Mouse (Mus musculus) kidney, embryonic 16.5 days (tissue): ENCODE results near the gene Bicra. TPM values are rescaled to one million over a fixed set of nuclear protein-coding genes. Genes with fewer than 3 reads are reported as not detected.

Experiments used
- ATAC-seq: fragments of 200-750 bp; cut with Nextera tagmentation; 2 replicates; pipeline ENCODE4 v1.8.0; 2017; ENCODE audit warnings: moderate TSS enrichment; ENCODE audit not compliant: low FRiP score, low TSS enrichment
- H3K27ac ChIP-seq: fragments of 300-500 bp; sonication (generic); 2 replicates; pipeline ENCODE4 v1.5.1; 2014; ENCODE audit warnings: low read length
- H3K27me3 ChIP-seq: fragments of 300-500 bp; sonication (generic); 2 replicates; pipeline ENCODE4 v1.6.1; 2014; ENCODE audit warnings: low read length, control low read depth, mixed read lengths; ENCODE audit not compliant: insufficient read depth
- H3K36me3 ChIP-seq: fragments of 300-500 bp; sonication (generic); 2 replicates; pipeline ENCODE4 v1.6.1; 2014; ENCODE audit warnings: low read length, control low read depth, mixed read lengths; ENCODE audit not compliant: insufficient read depth
- H3K4me1 ChIP-seq: fragments of 300-500 bp; sonication (generic); 2 replicates; pipeline ENCODE4 v1.6.1; 2014; ENCODE audit warnings: low read length, control low read depth, mixed read lengths; ENCODE audit not compliant: insufficient read depth
- H3K4me2 ChIP-seq: fragments of 300-500 bp; sonication (generic); replicated peaks from 2 replicates; pipeline ENCODE4 v1.6.1; 2014; ENCODE audit warnings: low read depth, low read length
- H3K4me3 ChIP-seq: fragments of 300-500 bp; sonication (generic); 2 replicates; pipeline ENCODE4 v1.5.1; 2014; ENCODE audit warnings: mild to moderate bottlenecking, low read length
- H3K9ac ChIP-seq: fragments of 300-500 bp; sonication (generic); replicated peaks from 2 replicates; pipeline ENCODE4 v1.6.1; 2014; ENCODE audit warnings: low read length
- H3K9me3 ChIP-seq: fragments of 300-500 bp; sonication (generic); 2 replicates; pipeline ENCODE4 v1.6.1; 2016; ENCODE audit warnings: low read length, control low read depth
- WGBS: fragments of 180-500 bp; shearing (Covaris S2); extraction: QIAGEN DNeasy Blood & Tissue Kit; methylation state at CpG from one replicate; pipeline ENCODE4 v1.1.7; 2014; 5-methylcytosine and 5-hydroxymethylcytosine counted together
- polyA plus RNA-seq: library from polyadenylated mRNA; unstranded; fragments of >200 nt; fragmentation: Nextera tagmentation; extraction: Ambion mirVana; gene quantifications from 2 replicates; pipeline ENCODE4 v1.2.1, GENCODE M21; 2015

Bicra gene
- polyA plus RNA-seq, 1 experiment from 2014 or later: 7.1 TPM

DNA sequence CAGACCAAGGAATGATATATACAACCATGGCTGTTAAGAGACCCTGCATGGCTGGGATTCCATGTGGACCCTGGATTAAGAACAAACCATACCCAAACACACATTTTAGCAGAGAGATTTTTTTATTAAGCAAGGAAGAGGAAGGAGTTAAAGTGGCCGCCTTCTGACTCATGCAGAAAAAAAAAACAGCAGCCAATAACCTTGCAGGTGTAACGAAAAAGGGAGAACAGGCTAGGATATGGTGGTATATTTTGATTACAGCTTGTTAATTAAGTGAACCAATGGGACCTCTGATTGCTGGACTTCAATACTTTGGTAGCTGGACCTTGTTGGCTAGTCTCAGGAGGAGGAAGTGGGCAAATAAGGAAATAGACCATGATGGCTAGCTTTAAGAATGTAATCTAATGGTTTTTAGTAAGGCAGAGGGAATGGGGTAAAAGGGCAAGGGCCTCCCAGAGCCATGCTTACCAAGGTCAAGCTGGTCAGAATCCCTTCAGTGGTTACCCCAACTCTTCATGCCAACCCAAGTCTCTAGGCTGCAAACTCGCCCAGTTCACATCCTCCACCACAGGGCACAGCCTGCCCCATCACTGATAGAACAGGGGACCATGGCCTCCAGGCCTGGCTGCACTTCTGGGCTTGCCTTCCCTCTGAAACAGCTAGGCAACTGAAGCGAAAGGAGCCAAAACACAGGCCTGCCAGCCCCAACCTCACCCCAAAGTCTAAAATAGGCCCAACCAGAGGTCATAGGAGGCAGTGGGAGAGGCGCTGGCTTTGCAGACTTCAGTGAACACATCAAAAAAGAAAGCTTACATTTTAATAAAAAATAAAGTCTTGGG lies 28.2 kb downstream of the Bicra start:
- Histone ChIP-seq H3K4me1 (peaks cover 6% of the 10 kb centered on the region; the same call in 1 of the 2 replicates), H3K9ac (no peak overlapping the region), H3K9me3 (no peaks in the 10 kb centered on the region), H3K4me3 (no peak overlapping the region), H3K36me3 (no peaks in the 10 kb centered on the region), H3K27me3 (no peaks in the 10 kb centered on the region), H3K4me2 (no peak overlapping the region), H3K27ac (no peak overlapping the region)
- 84% methylated on average over 5 of the region's 5 CpGs for WGBS
- ATAC-seq: no peak

DNA sequence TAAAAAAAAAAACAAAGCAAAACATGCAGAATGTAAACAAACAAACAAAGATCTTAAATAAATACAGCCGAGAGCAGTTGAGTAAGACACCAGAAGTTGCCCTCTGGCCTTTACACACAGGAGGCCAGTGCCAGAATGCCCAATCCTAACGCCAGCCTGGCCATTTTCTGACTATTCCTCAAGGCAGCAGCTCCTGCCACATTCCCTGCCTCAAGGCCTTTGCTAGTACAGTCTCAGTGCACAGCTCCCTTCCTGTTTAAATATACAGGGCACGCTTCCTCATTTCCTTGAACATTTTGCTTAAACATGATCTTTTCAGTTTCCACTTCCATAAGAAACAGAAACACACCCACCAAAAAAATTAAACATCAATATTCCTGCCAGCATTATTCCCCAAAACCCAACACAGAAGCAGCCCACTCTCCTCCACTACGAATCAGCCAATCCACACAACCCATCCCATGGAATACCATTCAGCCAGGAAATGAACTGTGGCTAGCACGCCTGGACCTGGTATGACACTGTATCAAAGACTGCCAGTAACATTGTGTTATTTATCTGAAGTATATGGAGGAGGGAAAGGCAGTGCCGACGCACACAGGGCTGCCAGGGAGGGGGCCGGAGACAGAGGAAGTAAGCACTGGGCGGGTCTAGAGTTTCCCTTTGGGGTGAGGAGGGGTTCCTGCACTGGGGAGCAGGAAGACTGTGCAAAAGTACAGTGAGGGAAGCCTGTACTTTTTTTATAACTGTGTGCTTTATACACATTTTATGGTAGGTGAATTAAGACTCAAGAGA lies 29.5 kb downstream of the Bicra start:
- WGBS: 71% methylated on average over 9 of the region's 9 CpGs
- Histone ChIP-seq H3K27me3 (no peaks in the 10 kb centered on the region), H3K36me3 (no peaks in the 10 kb centered on the region), H3K27ac (peak overlapping the region; percentile 41; the same call in 1 of the 2 replicates), H3K4me3 (no peak overlapping the region), H3K4me1 (peaks cover 6% of the 10 kb centered on the region; the same call in 1 of the 2 replicates), H3K9me3 (no peaks in the 10 kb centered on the region), H3K4me2 (no peak overlapping the region), H3K9ac (no peak overlapping the region)
- ATAC-seq: peak; percentile 65; the same call in 1 of the 2 replicates

DNA sequence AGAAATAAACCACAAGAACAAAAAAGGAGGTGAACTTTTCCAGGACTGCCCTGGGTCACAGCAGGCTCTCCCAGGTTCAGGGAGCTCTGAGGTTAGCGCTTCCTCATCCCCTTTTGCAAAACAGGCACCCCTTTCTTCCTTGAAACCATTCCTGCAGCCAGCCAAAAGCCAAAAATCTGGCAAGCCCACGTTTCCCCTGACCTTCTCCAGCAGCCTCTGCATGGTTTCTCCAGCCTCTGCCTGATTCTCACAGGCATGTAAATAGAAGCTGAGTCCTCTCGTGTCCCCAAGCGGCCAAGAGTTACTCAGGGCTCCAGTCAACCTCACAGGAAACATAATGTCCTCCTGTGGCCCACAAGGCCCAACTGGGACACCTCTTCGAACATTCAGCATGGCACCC lies 32.3 kb downstream of the Bicra start:
- Histone ChIP-seq H3K9ac (no peak overlapping the region), H3K9me3 (no peaks in the 10 kb centered on the region), H3K4me2 (no peak overlapping the region), H3K4me3 (no peak overlapping the region), H3K36me3 (no peaks in the 10 kb centered on the region), H3K27me3 (no peaks in the 10 kb centered on the region), H3K4me1 (peaks cover 13% of the 10 kb centered on the region), H3K27ac (peak overlapping the region; percentile 36; the same call in 1 of the 2 replicates)
- no peak for ATAC-seq
- 87% methylated on average over 5 of the region's 5 CpGs for WGBS

DNA sequence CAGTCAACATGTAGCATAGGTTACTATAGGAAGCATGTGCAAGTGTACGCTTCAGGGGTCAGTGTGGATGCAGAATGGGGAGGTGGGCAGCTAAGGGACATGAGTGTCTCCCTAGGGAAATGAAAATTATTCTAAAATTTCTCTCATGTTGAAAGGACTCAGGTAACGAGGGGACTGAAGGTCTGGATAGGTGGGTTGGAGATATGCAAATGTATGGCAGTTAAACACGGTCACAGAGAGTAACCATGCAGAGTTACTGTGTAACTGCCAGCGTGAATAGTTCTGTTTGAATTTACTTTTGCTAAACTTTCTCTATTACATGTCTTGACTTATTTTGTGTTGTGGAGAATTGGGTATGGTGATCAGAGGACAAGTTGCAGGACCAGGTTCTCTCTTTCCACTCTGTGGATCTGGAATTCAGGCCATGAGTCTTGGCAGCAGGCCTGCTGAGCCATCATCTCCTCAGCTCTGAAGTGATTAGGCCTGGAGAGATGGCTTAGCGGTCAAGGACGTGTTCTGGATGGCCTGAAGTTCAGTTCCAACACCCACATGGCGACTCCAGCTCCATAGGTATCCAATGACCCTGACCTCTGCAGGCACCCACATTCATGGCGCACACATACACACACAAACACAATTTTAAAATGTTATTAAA lies 33.1 kb downstream of the Bicra start:
- Histone ChIP-seq H3K9me3 (no peaks in the 10 kb centered on the region), H3K4me3 (no peak overlapping the region), H3K4me2 (no peak overlapping the region), H3K27ac (0 out of 2 replicates have a peak overlapping the region, but pooled peaks have one; percentile 7), H3K9ac (no peak overlapping the region), H3K4me1 (peaks cover 13% of the 10 kb centered on the region), H3K36me3 (no peaks in the 10 kb centered on the region), H3K27me3 (no peaks in the 10 kb centered on the region)
- WGBS: 77% methylated on average over 8 of the region's 8 CpGs
- 0 out of 2 replicates have a peak, but pooled peaks have one; percentile 46 for ATAC-seq

DNA sequence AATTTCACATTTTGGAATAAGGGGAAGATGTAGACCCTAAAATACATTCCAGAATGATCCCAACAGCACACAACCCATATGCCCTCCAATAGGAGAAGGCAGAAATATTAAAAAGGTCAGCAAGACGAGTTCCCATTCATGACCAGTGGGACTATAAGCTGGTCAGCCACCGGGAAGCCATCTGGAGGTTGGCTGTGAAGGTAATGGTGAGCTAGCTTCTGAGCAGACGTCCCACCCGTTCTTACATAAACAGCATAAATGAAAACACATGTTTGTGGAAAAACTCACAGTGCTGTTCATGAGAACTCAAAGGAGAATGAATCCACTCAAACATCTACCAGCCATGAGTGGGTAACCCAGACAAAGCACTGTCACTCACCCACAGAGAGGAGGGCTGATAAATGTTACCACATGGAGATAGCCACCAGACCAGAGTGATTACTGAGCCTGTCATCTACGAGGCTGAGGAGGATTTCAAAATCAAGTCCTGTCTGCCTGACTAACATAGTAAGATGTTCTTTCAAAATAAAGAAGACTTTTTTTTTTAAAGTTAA lies 33.9 kb downstream of the Bicra start:
- no peaks in the 10 kb centered on the region for H3K36me3 ChIP-seq
- no peaks in the 10 kb centered on the region for H3K27me3 ChIP-seq
- 80% methylated on average over 5 of the region's 5 CpGs for WGBS

DNA sequence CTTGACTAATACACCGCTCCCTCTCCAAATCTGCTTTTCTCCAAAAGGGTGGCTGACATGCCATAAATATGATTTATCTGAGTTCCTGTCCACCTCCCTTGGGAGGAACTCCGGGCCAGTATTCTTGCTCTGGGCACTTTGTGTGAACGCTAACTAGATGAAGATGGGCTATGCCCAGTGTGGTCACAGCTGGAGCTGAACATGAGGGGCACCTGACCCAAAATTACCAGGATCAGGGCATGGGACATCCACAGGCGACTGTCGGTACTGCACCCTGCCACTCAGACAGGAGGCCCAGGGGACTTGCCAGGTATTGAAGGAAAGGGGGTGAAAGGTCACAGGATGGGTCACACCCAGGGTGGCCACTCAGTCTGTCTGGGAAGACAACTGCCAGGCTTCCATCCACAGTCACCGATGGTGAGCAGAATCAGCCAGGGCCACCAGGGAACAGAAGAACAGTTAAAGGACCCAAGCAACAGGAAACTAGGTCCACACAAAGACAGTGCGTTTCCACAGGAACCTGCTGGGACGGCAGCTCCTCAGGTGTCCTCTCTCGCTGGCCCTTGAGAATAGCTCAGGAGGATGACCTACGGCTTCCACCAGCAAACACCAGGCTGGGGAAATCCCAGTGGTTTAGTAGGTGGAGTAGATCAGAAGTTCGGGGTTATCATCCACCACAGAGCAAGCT lies 35.0 kb downstream of the Bicra start:
- 63% methylated on average over 11 of the region's 11 CpGs for WGBS
- no peak; the same call in 1 of the 2 replicates for ATAC-seq
- H3K4me2 ChIP-seq: no peak overlapping the region
- no peaks in the 10 kb centered on the region for H3K36me3 ChIP-seq
- no peak overlapping the region for H3K27ac ChIP-seq
- H3K9me3 ChIP-seq: no peaks in the 10 kb centered on the region
- H3K4me3 ChIP-seq: no peak overlapping the region
- H3K4me1 ChIP-seq: peaks cover 13% of the 10 kb centered on the region
- H3K27me3 ChIP-seq: no peaks in the 10 kb centered on the region
- H3K9ac ChIP-seq: no peak overlapping the region

More for the DNA sequence above, 33.9 kb downstream of the Bicra start:
- Histone ChIP-seq H3K4me3 (no peak overlapping the region), H3K4me2 (no peak overlapping the region), H3K27ac (no peak overlapping the region), H3K9me3 (no peaks in the 10 kb centered on the region), H3K9ac (no peak overlapping the region), H3K4me1 (peaks cover 13% of the 10 kb centered on the region)
- no peak for ATAC-seq

DNA sequence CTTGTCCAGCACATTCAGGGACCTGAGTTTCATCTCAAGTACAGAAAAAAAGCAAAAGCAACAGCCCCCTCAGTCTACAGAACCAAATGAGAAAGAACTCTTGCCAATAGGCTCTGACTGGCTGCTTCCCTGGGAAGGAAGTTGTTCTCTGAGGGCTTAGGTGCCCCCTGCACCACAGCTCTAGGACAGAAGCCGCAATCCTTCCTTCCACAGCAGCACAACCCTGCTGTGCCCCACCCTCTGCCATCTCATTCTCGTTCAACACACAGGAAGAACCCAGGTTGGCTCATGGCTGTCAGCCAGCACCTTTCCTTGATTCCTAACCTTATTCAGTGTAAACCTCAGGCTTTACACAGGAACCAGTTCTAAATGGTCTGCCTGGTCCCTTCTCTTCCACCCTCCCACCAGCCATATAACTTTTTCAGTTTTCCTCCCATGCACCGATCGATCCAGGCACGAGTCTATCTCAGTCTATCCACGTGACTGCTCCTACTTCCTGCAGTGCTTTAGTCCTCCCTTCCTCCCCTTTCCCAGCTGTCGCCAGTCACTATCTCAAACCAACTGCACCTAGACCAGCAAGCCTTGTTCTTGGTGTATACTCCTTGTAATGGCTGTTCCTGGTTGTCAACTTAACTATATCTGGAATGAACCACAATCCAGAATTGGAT lies 36.2 kb downstream of the Bicra start:
- H3K9me3 ChIP-seq: no peaks in the 10 kb centered on the region
- H3K4me3 ChIP-seq: no peak overlapping the region
- H3K9ac ChIP-seq: no peak overlapping the region
- ATAC-seq: no peak
- 77% methylated on average over 7 of the region's 7 CpGs for WGBS
- no peaks in the 10 kb centered on the region for H3K27me3 ChIP-seq
- no peak overlapping the region for H3K27ac ChIP-seq
- H3K4me2 ChIP-seq: no peak overlapping the region
- no peaks in the 10 kb centered on the region for H3K36me3 ChIP-seq
- H3K4me1 ChIP-seq: peaks cover 13% of the 10 kb centered on the region

DNA sequence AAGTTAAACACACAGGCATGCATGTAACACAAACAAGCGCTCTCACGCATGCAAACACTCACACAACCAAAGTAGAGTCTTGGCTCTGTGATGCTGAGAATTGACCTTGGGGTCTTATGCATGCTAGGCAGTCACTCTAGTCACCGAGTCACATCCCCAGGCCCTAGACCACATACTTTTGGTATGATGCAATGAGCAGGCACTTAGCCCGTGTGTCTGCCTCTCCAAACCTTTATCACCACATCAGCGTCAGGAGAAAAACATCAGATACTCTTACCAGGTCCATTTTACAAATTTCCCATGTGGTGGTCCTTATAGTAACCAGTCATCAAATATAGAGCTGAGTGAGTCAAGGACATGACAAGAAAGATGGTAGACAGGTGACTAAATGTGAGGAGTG lies 37.1 kb downstream of the Bicra start:
- Histone ChIP-seq H3K9ac (no peak overlapping the region), H3K36me3 (no peaks in the 10 kb centered on the region), H3K9me3 (no peaks in the 10 kb centered on the region), H3K27ac (no peak overlapping the region), H3K27me3 (no peaks in the 10 kb centered on the region), H3K4me1 (peaks cover 13% of the 10 kb centered on the region), H3K4me2 (no peak overlapping the region), H3K4me3 (no peak overlapping the region)
- ATAC-seq: no peak
- WGBS: 83% methylated on average over 5 of the region's 5 CpGs
